Mouse (Mus musculus) lung, adult 2 months (tissue): ENCODE results near the gene Lama5.

ENCODE experiments used
- CTCF ChIP-seq: fragments of 200-500 bp; IDR thresholded peaks from 2 replicates; pipeline ENCODE4 v1.5.1; 2011; ENCODE audit warnings: mild to moderate bottlenecking, low read length, control low read depth; ENCODE audit not compliant: insufficient read depth
- POLR2A ChIP-seq: fragments of 200-500 bp; IDR thresholded peaks from 2 replicates; pipeline ENCODE4 v1.6.1; 2011; ENCODE audit warnings: low read depth, mild to moderate bottlenecking, control low read depth, low read length, borderline replicate concordance; ENCODE audit errors: extremely low read depth

- no peak for TF ChIP-seq POLR2A
- TF ChIP-seq CTCF = no peak
Measured at GRCm38 (mm10) chr2:180133911-180134310, 91.7 kb downstream of the Lama5 start.
